Mouse (Mus musculus) urinary bladder, postnatal 10 days (tissue): Measurements from ENCODE around the gene Spdye4b.
A peak's percentile ranks its signal among the peaks of the same experiment; 100 is the strongest.

Source experiments
- DNase-seq: peaks from one replicate; pipeline ENCODE4 v3.0.0; 2022; ENCODE audit warnings: low spot score

Gene Spdye4b

DNA sequence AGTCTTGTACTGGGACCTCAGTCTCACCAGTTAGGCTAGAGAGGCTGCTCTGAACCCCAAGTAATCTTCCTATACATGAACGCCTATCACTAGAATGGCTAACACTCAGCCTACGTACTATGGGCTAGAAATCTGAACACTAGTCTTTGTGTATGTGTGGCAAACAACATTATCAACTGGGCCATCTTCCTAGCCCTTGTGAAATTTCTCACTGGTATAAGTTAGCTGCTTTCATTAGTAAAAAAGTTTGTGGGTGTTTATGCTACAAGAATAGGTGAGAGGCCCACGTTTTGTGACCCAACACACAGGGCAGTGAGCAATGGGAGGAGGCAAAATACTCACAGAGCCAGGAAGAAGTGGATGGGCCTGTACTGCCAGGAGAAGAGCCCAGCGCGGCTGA, 40.2 kb downstream of the Spdye4b start:
- DNase-seq = no peak

DNA sequence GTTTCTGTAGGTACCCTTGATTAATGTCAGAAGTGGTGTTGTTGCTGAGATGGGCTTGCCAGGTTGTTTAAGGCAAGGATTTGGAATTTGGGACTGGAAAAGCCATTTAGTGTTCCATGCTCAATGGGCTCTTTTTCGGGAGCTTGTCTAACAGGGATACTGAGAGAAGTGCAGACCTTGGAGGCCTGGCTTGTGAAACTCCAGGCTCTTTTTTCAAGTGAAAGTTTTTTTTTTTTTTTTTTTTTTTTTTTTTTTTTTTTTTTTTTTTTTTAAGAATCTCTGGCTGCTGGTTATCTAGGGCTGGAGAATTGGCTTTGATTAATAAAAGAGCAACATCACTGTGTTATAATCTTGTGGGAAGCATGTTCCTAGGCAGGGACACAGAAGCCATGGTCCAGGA, 41.5 kb downstream of the Spdye4b start:
- DNase-seq = no peak

DNA sequence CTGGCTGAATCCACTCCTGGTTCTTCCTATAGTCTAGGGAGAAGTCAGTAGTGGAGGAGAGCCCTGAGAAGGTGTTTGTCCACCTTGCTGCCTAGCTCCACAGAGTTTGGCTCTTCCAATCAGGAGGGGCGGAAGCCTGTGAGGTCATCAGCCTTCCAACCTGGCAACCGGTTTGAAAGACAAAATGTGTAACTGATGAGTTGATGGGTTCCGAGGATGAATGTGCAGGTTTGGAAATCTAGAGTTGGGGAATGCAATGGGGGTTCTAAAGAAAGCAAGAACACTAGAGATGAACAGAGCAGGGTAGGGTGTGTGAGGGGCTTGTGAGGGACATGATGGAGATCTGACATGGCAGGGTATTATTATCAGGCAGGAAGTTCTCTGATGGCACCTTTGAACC, 46.0 kb downstream of the Spdye4b start, which contains the start of gene Spdye4a:
Gene Spdye4a, minus strand, starts transcription at position 101 of the 400 bp plus-strand sequence.
- no peak for DNase-seq

DNA sequence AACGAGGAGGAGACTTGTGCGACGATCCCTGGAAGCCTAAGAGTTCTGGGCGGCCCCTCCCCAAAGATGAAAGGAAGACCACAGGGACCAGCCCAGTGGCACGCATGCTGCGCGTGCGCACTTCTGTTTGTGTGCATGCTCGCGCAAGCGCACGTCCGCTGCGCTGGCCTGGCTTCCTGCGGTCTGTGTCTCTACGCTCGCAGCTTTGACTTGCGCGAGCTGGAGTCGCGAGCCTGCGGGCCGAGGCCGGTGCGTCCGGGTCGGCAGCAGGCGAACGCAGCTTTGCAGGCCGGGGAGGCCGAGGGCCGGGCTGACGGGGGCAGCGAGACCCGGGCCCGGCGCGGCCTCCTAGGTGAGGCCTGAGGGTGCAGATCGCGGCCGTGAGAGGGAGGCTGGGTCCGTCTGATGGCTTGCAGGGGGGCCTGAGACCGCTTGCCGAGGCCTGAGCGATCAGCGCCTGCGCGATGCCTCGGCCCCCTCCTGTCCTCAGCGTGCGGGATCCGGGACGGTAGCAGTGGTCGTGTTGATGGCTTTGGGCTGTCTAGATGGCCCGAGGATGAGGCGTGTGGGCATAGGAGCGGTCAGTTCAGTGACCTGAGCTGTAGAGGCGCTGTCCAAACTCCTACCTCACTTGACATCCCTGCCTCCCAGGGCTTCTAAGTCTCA, 54.3 kb downstream of the Spdye4b start, which contains the start of gene Zfp12:
Gene Zfp12, plus strand, starts transcription at position 136 of the 666 bp plus-strand sequence.
- peak; percentile 59 for DNase-seq

DNA sequence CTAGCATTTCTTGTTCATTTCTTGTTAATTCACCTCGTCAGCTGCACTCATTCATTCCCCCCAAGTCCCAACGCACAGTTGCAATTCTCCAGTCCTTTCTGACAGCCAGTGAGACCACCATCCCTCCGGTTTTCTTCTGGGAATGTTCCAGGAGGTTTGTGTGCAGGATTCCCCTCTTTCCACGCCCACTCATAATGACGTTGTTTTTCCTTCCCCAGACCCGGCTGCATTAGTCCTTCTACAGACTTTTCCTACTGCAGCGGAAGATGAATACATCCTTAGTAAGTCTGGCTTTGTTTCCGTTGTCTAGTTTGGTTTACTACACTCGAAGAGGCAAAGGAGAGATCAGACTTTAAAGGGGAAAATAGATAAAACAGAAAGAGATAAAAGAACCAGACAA, 55.2 kb downstream of the Spdye4b start:
- DNase-seq = no peak

DNA sequence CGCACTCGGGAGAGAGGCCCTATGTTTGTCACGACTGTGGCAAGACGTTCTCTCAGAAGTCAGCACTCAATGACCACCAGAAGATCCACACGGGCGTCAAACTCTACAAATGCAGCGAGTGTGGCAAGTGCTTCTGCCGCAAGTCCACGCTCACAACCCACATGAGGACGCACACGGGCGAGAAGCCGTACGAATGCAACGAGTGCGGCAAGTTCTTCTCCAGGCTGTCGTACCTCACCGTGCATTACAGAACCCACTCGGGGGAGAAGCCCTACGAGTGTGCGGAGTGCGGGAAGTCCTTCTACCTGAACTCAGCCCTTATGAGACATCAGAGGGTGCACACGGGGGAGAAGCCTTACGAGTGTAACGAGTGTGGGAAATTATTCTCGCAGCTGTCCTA, 64.1 kb downstream of the Spdye4b start:
- DNase-seq = no peak

DNA sequence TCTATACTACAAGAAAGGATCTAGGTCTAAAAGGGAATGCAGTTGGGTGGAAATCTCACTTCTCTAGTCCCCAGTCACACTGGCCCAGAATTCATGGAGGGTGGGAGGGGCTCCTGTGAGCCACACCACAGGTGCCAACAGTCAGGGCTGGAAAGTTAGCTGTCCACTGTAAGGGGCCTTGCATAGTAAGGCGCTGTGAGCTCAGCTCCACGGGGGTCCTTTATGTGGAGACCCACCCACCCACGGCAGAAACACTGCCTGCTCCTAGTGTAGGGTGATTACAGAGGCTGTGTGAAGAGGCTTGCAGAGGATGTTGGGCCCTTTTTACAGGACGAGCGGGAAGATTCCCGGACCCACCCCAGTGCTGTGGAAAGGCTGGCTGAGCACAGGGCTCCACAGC, 71.2 kb downstream of the Spdye4b start:
- no peak for DNase-seq

DNA sequence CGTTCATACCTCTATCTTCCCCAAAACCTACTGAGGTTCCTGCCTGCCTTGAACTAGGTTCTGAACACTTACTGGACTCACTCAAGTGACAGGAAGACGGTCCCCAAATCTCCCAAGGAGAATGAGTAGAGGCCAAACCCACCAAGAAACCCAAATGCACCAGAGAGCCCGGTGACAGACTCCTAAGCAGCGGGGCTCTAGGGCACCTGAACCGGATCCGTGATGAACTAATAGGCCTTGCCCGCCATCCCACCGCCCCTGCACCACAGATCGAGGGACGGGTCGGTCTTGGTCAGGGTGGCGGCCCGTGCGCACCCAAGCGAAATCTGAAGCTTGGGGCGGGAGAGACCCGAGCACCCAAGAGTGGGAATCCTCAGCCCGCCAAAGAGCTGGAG, 72.0 kb downstream of the Spdye4b start:
- no peak for DNase-seq

DNA sequence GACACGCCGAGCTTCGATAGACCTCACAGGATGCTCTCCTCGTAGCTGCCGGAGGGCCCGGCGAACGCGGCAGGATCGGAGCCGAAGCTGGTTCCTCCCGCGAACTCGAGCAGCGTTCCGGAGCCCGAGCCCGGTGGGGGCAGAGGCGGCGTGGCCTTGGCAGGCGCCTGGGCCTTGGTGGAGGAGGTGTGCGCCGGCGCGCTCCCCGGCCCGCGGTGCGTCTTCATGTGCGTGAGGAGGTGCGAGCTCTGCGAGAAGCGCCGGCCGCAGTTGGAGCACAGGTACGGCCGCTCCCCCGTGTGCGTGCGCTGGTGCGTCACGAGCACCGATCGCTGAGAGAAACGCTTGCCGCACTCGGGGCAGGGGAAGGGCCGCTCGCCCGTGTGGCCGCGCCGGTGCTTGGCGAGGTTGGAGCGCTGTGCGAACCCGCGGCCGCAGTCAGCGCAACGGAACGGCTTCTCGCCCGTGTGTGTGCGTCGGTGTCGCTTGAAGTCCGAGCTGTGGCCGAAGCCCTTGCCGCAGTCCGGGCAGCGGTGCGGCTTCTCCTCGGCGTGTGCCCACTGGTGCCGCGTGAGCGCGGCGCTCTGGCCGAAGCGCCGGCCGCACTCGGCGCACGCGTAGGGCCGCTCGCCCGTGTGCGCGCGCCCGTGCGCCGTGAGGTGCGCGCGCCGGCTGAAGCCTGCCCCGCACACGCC, 72.5 kb downstream of the Spdye4b start:
- DNase-seq = no peak

DNA sequence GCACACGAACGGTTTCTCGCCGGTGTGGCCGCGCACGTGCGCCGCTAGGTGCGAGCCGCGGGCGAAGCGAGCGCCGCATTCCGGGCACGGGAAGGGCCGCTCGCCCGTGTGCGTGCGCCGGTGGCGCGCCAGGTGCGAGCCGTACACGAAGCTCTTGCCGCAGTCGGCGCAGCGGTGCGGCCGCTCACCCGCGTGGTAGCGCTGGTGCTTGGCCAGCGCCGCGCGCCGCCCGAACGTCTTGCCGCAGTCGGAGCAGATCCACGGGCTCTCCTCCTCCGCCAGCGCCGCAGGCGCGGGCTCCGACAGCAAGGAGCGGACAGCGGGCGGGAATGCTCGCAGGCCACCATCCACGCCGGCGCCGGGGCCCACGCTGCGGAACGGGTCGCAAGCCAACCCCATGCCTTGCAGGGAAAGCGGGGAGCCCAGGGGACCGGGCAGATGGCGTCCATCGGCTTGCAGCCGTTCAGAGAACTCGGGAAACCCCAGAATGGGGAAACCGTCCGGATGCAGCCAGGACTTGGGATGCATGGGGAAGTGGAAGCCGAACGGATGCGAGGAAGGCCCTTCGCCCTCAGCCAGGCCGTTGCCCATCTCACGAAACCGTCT, 73.2 kb downstream of the Spdye4b start:
- DNase-seq = no peak
